In the genomic region with DNA sequence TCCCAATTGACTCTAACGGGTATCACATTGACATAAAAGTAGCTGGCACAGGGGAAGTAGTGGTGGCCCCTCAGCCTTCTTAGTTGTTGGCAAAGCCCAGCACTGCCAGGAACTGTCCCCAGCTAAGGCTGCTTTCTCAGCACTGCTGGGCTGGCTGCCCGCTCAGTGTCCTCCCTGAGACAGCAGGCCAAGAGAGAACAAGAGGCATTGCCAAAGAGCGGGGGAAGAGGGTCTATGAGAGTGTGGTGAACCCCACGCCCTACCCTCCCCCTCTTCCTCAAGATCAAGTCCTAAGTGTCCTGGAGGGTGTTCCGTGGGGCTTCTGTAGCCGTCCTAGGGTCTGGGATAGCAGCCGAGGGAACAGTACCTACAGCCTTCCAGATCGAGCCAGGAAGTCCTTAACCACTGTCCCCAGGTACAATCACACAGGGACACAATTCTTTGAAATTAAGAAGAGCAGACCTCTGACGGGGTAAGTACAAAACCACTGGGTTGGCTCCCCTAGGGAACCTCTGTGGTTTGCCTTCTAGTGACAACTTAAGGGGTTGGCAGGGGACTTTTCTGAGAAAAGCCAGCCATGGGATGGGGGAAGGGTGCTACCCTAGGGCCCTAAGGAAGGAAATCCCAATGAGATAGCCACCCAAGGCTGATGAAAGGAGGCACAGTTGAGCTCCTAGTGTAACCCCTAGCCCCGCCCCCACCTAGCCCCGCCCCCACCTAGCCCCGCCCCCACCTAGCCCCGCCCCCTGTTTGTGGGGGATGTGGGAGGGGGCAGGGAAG, we compare ENCODE assay signal across 10 mouse cellular contexts. TPM values are rescaled to one million over a fixed set of nuclear protein-coding genes. Genes with fewer than 3 reads are reported as not detected.
DNase-seq lines count a peak whose midpoint lies in the region; ATAC-seq and TF ChIP-seq lines count a peak whose summit lies in the region.
"Had no signal": no experiment of that assay in that cellular context is flagged by ENCODE, and none has a peak within 500 bp of the region (broad histone marks: within the 10 kb centered on the region; RNA-seq: fewer than 3 reads in every experiment).

No protein-coding gene starts in this region.

- H3K27me3 ChIP-seq in heart, embryonic 14.5 days (ENCODE audit: control insufficient read depth, insufficient read depth, low read length), result no peaks in the 10 kb centered on the region
- 0 out of 2 replicates have a peak, but pooled peaks cover 2% of the 10 kb centered on the region for H3K27me3 ChIP-seq in heart, embryonic 10.5 days (ENCODE audit: insufficient read depth, poor library complexity, severe bottlenecking)
- H3K27me3 ChIP-seq in midbrain, postnatal 0 days (ENCODE audit: insufficient read depth, low read length), result no peaks in the 10 kb centered on the region
- no peaks in the 10 kb centered on the region for H3K27me3 ChIP-seq in midbrain, embryonic 14.5 days (ENCODE audit: control insufficient read depth, insufficient read depth, low read length)
- H3K27me3 ChIP-seq in cerebellum, adult 2 months (ENCODE audit: control insufficient read depth, insufficient read depth, low read length), result no peaks in the 10 kb centered on the region

- peak overlapping the region; percentile 15 to 55; a peak in 3 of 4 replicates for H3K27ac ChIP-seq in heart, embryonic 14.5 days (replicated peaks in 1 of 2; ENCODE audit: control insufficient read depth in 1 of 2, insufficient read depth in 1 of 2, low read depth in 2 of 2, low read length in 2 of 2)
- no peak overlapping the region; the same call in 1 of the 2 replicates for H3K27ac ChIP-seq in heart, embryonic 10.5 days
- 0 out of 2 replicates have a peak overlapping the region, but pooled peaks have one; percentile 18 for H3K27ac ChIP-seq in midbrain, postnatal 0 days (ENCODE audit: low read depth, low read length)
- no peak overlapping the region for H3K27ac ChIP-seq in midbrain, embryonic 14.5 days (replicated peaks; ENCODE audit: low read depth, low read length)
- H3K27ac ChIP-seq in cerebellum, adult 2 months (ENCODE audit: insufficient read depth, low read length), result peak overlapping the region; percentile 49

- H3K4me1 ChIP-seq in heart, embryonic 14.5 days (ENCODE audit: control insufficient read depth in 2 of 2, insufficient read depth in 2 of 2, low read length in 2 of 2), result peaks cover 13 to 18% of the 10 kb centered on the region in 2 experiments; a peak in 3 of 4 replicates
- peaks cover 56% of the 10 kb centered on the region for H3K4me1 ChIP-seq in heart, embryonic 10.5 days
- peaks cover 15% of the 10 kb centered on the region for H3K4me1 ChIP-seq in midbrain, postnatal 0 days (ENCODE audit: insufficient read depth, low read length)
- H3K4me1 ChIP-seq in midbrain, embryonic 14.5 days (ENCODE audit: control insufficient read depth, insufficient read depth, low read length), result peaks cover 24% of the 10 kb centered on the region
- peaks cover 65% of the 10 kb centered on the region for H3K4me1 ChIP-seq in cerebellum, adult 2 months (ENCODE audit: control insufficient read depth, insufficient read depth, low read length)

- no peak overlapping the region for H3K4me3 ChIP-seq in heart, embryonic 14.5 days (ENCODE audit: control insufficient read depth in 1 of 2, insufficient read depth in 1 of 2, low read depth in 1 of 2, low read length in 2 of 2)
- no peak overlapping the region for H3K4me3 ChIP-seq in heart, embryonic 10.5 days
- no peak overlapping the region for H3K4me3 ChIP-seq in midbrain, postnatal 0 days (ENCODE audit: low read depth, low read length)
- no peak overlapping the region for H3K4me3 ChIP-seq in midbrain, embryonic 14.5 days (replicated peaks; ENCODE audit: low read depth, low read length)
- H3K4me3 ChIP-seq in cerebellum, adult 2 months (replicated peaks; ENCODE audit: insufficient read depth, low read depth, low read length), result no peak overlapping the region

- DNase-seq in heart, embryonic 10.5 days (ENCODE audit: low spot score), result no peak
- DNase-seq in midbrain, postnatal 0 days (ENCODE audit: low spot score), result peak; percentile 83
- DNase-seq in midbrain, embryonic 14.5 days, result no peak
- DNase-seq in cerebellum, adult 2 months, result peak; percentile 78
- no peak for DNase-seq in adrenal gland, adult (ENCODE audit: inconsistent age in 2 of 2, low spot score in 1 of 2)
- DNase-seq in kidney, adult 18-20 months, result no peak

- H3K9me3 ChIP-seq in heart, embryonic 14.5 days (ENCODE audit: control insufficient read depth, low read length), result no peaks in the 10 kb centered on the region
- no peaks in the 10 kb centered on the region for H3K9me3 ChIP-seq in heart, embryonic 10.5 days
- H3K9me3 ChIP-seq in midbrain, postnatal 0 days (ENCODE audit: low read length), result no peaks in the 10 kb centered on the region
- H3K9me3 ChIP-seq in midbrain, embryonic 14.5 days (ENCODE audit: control insufficient read depth, low read length), result no peaks in the 10 kb centered on the region

- H3K36me3 ChIP-seq in heart, embryonic 14.5 days (ENCODE audit: control insufficient read depth, insufficient read depth, low read length), result peaks cover 30% of the 10 kb centered on the region
- H3K36me3 ChIP-seq in heart, embryonic 10.5 days, result peaks cover 23% of the 10 kb centered on the region
- peaks cover 49% of the 10 kb centered on the region for H3K36me3 ChIP-seq in midbrain, postnatal 0 days (ENCODE audit: insufficient read depth, low read length)
- peaks cover 75% of the 10 kb centered on the region for H3K36me3 ChIP-seq in midbrain, embryonic 14.5 days (ENCODE audit: control insufficient read depth, insufficient read depth, low read length)

- WGBS in heart, embryonic 14.5 days, result 59% methylated on average over 11 of the region's 13 CpGs
- WGBS in heart, embryonic 10.5 days, result 47% methylated on average over 13 of the region's 13 CpGs
- WGBS in midbrain, postnatal 0 days, result 56% methylated on average over 13 of the region's 13 CpGs
- WGBS in midbrain, embryonic 14.5 days, result 61% methylated on average over 13 of the region's 13 CpGs
- WGBS in cerebellum, adult 2 months, result 13% methylated on average over 13 of the region's 13 CpGs

- H3K9ac ChIP-seq in heart, embryonic 14.5 days (ENCODE audit: low read length), result no peak overlapping the region
- H3K9ac ChIP-seq in midbrain, postnatal 0 days (replicated peaks; ENCODE audit: low read length, poor library complexity, severe bottlenecking), result no peak overlapping the region
- no peak overlapping the region for H3K9ac ChIP-seq in midbrain, embryonic 14.5 days (replicated peaks; ENCODE audit: low read length)

- no peak overlapping the region for H3K4me2 ChIP-seq in heart, embryonic 14.5 days (ENCODE audit: low read length)
- H3K4me2 ChIP-seq in midbrain, postnatal 0 days (ENCODE audit: low read depth, low read length, poor library complexity, severe bottlenecking), result no peak overlapping the region
- H3K4me2 ChIP-seq in midbrain, embryonic 14.5 days (ENCODE audit: low read length), result no peak overlapping the region

- TF ChIP-seq POLR2A in cerebellum, adult 2 months (IDR thresholded peaks at IDR 0.05; ENCODE audit: borderline replicate concordance, insufficient read depth, low read length), result no peak

- TF ChIP-seq CTCF in midbrain, postnatal 0 days (IDR thresholded peaks at IDR 0.05), result no peak
- TF ChIP-seq CTCF in cerebellum, adult 2 months (IDR thresholded peaks at IDR 0.05; ENCODE audit: borderline replicate concordance, insufficient read depth, low read depth, low read length), result no peak

- ATAC-seq in heart, embryonic 14.5 days (ENCODE audit: insufficient number of reproducible peaks, insufficient read depth, low FRiP score, low read depth), result no peak
- peak; percentile 43; the same call in 1 of the 2 replicates for ATAC-seq in midbrain, postnatal 0 days (ENCODE audit: low FRiP score)
- no peak for ATAC-seq in midbrain, embryonic 14.5 days (ENCODE audit: low FRiP score, low TSS enrichment)
- peak; percentile 42 for ATAC-seq in megakaryocyte progenitor cell, adult 5-6 weeks (replicated peaks; ENCODE audit: poor library complexity)
- ATAC-seq: forebrain, embryonic 14.5 days had no signal

RNA-seq across cellular contexts. Expression of a gene that starts 8.2 kb away (rescaled TPM):
- polyA plus RNA-seq in heart, embryonic 14.5 days (2014; fragmentation: Nextera tagmentation; extraction: Ambion mirVana), result 10.7 and 11.0 TPM in 2 replicates
- 7.7 and 9.9 TPM in 2 replicates for polyA plus RNA-seq in heart, embryonic 10.5 days (2016; fragmentation: Nextera tagmentation; extraction: Ambion mirVana)
- 84.3 and 89.4 TPM in 2 replicates for total RNA-seq in midbrain, postnatal 0 days (2014; rRNA removed)
- 20.3 and 25.4 TPM in 2 replicates for polyA plus RNA-seq in midbrain, postnatal 0 days (2015; fragmentation: Nextera tagmentation; extraction: Ambion mirVana)
- polyA plus RNA-seq in midbrain, embryonic 14.5 days (2014; fragmentation: Nextera tagmentation; extraction: Ambion mirVana), result 32.0 and 34.0 TPM in 2 replicates
- polyA plus RNA-seq in cerebellum, adult 2 months (2012; rRNA removed), result 23.1 and 24.6 TPM in 2 replicates
- 0.07 and 0.10 TPM in 2 replicates for total RNA-seq in megakaryocyte progenitor cell, adult 5-6 weeks (2015)
- 0.54 and 0.91 TPM in 2 replicates for total RNA-seq in megakaryocyte progenitor cell, adult 5-6 weeks (2017)

RNA-seq across cellular contexts. Expression of a gene that starts 39.5 kb away (rescaled TPM):
- 8.4 and 9.6 TPM in 2 replicates for polyA plus RNA-seq in heart, embryonic 14.5 days (2014; fragmentation: Nextera tagmentation; extraction: Ambion mirVana)
- 11.4 and 12.1 TPM in 2 replicates for polyA plus RNA-seq in heart, embryonic 10.5 days (2016; fragmentation: Nextera tagmentation; extraction: Ambion mirVana)
- total RNA-seq in midbrain, postnatal 0 days (2014; rRNA removed), result 6.3 and 12.4 TPM in 2 replicates
- 8.6 and 9.3 TPM in 2 replicates for polyA plus RNA-seq in midbrain, postnatal 0 days (2015; fragmentation: Nextera tagmentation; extraction: Ambion mirVana)
- polyA plus RNA-seq in midbrain, embryonic 14.5 days (2014; fragmentation: Nextera tagmentation; extraction: Ambion mirVana), result 11.3 and 11.5 TPM in 2 replicates
- 23.6 and 23.9 TPM in 2 replicates for polyA plus RNA-seq in cerebellum, adult 2 months (2012; rRNA removed)
- 3.1 TPM in 2 replicates for total RNA-seq in megakaryocyte progenitor cell, adult 5-6 weeks (2015)
- total RNA-seq in megakaryocyte progenitor cell, adult 5-6 weeks (2017), result 0.62 and 2.7 TPM in 2 replicates

RNA-seq across cellular contexts. Expression of a gene that starts 47.4 kb away (rescaled TPM):
- not detected in 2 replicates for polyA plus RNA-seq in heart, embryonic 14.5 days (2014; fragmentation: Nextera tagmentation; extraction: Ambion mirVana)
- polyA plus RNA-seq in heart, embryonic 10.5 days (2016; fragmentation: Nextera tagmentation; extraction: Ambion mirVana), result not detected in 2 replicates
- not detected in 2 replicates for total RNA-seq in midbrain, postnatal 0 days (2014; rRNA removed)
- polyA plus RNA-seq in midbrain, postnatal 0 days (2015; fragmentation: Nextera tagmentation; extraction: Ambion mirVana), result not detected in 2 replicates
- polyA plus RNA-seq in midbrain, embryonic 14.5 days (2014; fragmentation: Nextera tagmentation; extraction: Ambion mirVana), result not detected in 2 replicates
- polyA plus RNA-seq in cerebellum, adult 2 months (2012; rRNA removed), result not detected in 2 replicates
- total RNA-seq in megakaryocyte progenitor cell, adult 5-6 weeks (2015), result not detected in 2 replicates
- total RNA-seq in megakaryocyte progenitor cell, adult 5-6 weeks (2017), result not detected in 2 replicates
- total RNA-seq: left cerebral cortex, postnatal 36 days had no signal
- polyA plus RNA-seq: forebrain, embryonic 14.5 days had no signal

Comparison
In these comparisons a context has a peak if more than half of its experiments do, and no peak if none do; other contexts are left out.
1. ATAC-seq: peak in midbrain, postnatal 0 days (single experiment) and megakaryocyte progenitor cell, adult 5-6 weeks (single experiment); none in heart, embryonic 14.5 days (single experiment) and midbrain, embryonic 14.5 days (single experiment).
2. H3K27ac ChIP-seq: peak in heart, embryonic 14.5 days (2 of 2), midbrain, postnatal 0 days (single experiment) and cerebellum, adult 2 months (single experiment); none in heart, embryonic 10.5 days (single experiment) and midbrain, embryonic 14.5 days (single experiment).
3. DNase-seq: peak in midbrain, postnatal 0 days (single experiment) and cerebellum, adult 2 months (2 of 2); none in heart, embryonic 10.5 days (single experiment), midbrain, embryonic 14.5 days (single experiment), adrenal gland, adult (0 of 2) and kidney, adult 18-20 months (single experiment).